Mouse (Mus musculus) ovary, adult 10 weeks (tissue): ENCODE data around the gene Vmn1r208. TPM values are rescaled to one million over a fixed set of nuclear protein-coding genes. Genes with fewer than 3 reads are reported as not detected.

Experiments
- polyA plus RNA-seq: library from polyadenylated mRNA; stranded (reverse); fragments of 350-450 nt; fragmentation: Illumina TruSeq; extraction: RNeasy Lipid Tissue Mini Kit (QIAGEN cat#74804); gene quantifications from one replicate; pipeline ENCODE4 v1.2.3, GENCODE M21; 2014

Gene Vmn1r208
- not detected for polyA plus RNA-seq

DNA sequence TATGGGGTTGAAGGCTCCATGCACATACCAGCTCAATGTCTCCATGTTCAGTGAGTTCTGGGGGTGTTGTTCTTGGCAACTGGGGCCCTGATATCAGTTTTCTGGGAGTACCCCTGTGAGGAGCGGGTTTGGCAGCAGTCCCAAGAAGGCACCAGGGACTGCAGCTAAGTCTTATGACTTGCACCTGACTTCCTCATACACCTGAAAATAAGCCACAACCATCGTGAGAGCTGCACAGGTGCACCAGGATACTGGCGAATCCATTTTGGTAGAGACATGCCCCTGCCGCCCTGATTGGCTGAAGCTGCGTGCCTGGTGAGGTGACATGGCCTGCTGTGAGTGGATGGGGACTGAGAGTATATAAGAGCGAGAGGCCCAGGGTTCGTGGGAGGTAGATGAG, at the start of gene Vmn1r208:
Gene Vmn1r208, minus strand, starts transcription at position 101 of the 400 bp plus-strand sequence.

DNA sequence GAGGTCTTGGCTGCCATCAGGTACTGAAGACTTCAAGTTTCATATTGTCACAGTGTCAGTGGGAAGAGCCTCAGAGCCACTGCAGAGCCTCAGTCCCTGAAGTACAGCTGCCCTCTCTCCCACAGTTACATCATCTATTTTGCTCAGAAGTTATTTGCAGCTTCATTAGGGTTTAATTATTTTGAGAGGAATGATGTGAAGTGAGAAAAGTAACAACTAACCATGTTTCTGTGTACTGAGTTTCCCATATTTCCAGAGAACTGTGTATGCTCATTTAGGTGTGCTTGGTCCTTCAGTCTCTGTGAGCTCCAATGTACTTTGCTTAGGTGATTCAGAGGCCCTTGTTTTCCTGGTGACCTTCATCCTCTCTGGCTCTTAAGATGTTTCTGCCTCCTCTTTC, 32.4 kb upstream of the Vmn1r208 start, which contains the start of gene Vmn1r209:
Gene Vmn1r209, minus strand, starts transcription at position 101 of the 400 bp plus-strand sequence.

DNA sequence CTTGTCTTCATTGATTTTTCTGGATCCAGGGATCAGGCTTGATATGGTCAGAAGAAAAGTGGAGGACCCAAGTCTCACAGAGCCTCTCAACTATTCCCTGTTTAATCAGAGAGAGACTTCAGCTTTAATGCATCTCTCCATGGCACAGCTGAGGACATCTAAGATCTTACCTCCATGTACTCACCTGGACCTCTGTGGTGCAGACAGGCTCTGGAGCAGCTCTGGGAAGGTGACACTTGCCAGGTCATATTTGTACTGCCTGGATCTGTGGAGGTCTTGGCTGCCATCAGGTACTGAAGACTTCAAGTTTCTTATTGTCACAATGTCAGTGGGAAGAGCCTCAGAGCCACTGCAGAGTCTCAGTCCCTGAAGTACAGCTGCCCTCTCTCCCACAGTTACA, 47.7 kb downstream of the Vmn1r208 start, which contains the start of gene Vmn1r207-ps:
Gene Vmn1r207-ps, minus strand, starts transcription at position 101 of the 400 bp plus-strand sequence.

Other genes with a start within 250 kb of the Vmn1r208 start
- not detected for gene Vmn1r204, start 224.2 kb downstream of the Vmn1r208 start, polyA plus RNA-seq
- not detected for gene Vmn1r205, start 184.4 kb downstream of the Vmn1r208 start, polyA plus RNA-seq
- not detected for gene Vmn1r206, start 153.1 kb downstream of the Vmn1r208 start, polyA plus RNA-seq
- not detected for gene Vmn1r207-ps, start 47.8 kb downstream of the Vmn1r208 start, polyA plus RNA-seq
- gene Vmn1r209, start 32.3 kb upstream of the Vmn1r208 start, polyA plus RNA-seq = not detected
- not detected for gene Vmn1r210, start 53.9 kb upstream of the Vmn1r208 start, polyA plus RNA-seq
- gene Vmn1r211, start 80.2 kb upstream of the Vmn1r208 start, polyA plus RNA-seq = not detected
- gene Vmn1r212, start 106.8 kb upstream of the Vmn1r208 start, polyA plus RNA-seq = not detected
- not detected for gene Vmn1r213, start 230.3 kb upstream of the Vmn1r208 start, polyA plus RNA-seq